Mouse (Mus musculus) hindbrain, embryonic 15.5 days (tissue): Measurements from ENCODE around the gene Frmd6. TPM values are rescaled to one million over a fixed set of nuclear protein-coding genes. Genes with fewer than 3 reads are reported as not detected.

Experiments used
- ATAC-seq: fragments of 200-750 bp; cut with Nextera tagmentation; 2 replicates; pipeline ENCODE4 v1.8.0; 2017; ENCODE audit warnings: low read depth, moderate number of reproducible peaks, moderate TSS enrichment; ENCODE audit not compliant: low FRiP score
- H3K27ac ChIP-seq: fragments of 300-500 bp; sonication (generic); replicated peaks from 2 replicates; pipeline ENCODE4 v1.5.1; 2015; ENCODE audit warnings: mild to moderate bottlenecking, inconsistent platforms
- H3K27me3 ChIP-seq: fragments of 300-500 bp; sonication (generic); 2 replicates; pipeline ENCODE4 v1.6.1; 2015; ENCODE audit warnings: control low read depth, inconsistent platforms
- H3K36me3 ChIP-seq: fragments of 300-500 bp; sonication (generic); 2 replicates; pipeline ENCODE4 v1.6.1; 2015; ENCODE audit warnings: control low read depth, inconsistent platforms
- H3K4me1 ChIP-seq: fragments of 300-500 bp; sonication (generic); replicated peaks from 2 replicates; pipeline ENCODE4 v1.6.1; 2015; ENCODE audit warnings: control low read depth, inconsistent platforms
- H3K4me2 ChIP-seq: fragments of 300-500 bp; sonication (generic); 2 replicates; pipeline ENCODE4 v1.6.1; 2015; ENCODE audit warnings: moderate library complexity, mild to moderate bottlenecking, inconsistent platforms
- H3K4me3 ChIP-seq: fragments of 300-500 bp; sonication (generic); 2 replicates; pipeline ENCODE4 v1.5.1; 2015; ENCODE audit warnings: mild to moderate bottlenecking, inconsistent platforms
- H3K9ac ChIP-seq: fragments of 300-500 bp; sonication (generic); 2 replicates; pipeline ENCODE4 v1.6.1; 2015; ENCODE audit warnings: inconsistent platforms
- H3K9me3 ChIP-seq: fragments of 300-500 bp; sonication (generic); 2 replicates; pipeline ENCODE4 v1.6.1; 2016; ENCODE audit warnings: control low read depth, inconsistent platforms
- WGBS: fragments of 180-500 bp; shearing (Covaris S2); methylation state at CpG from one replicate; pipeline ENCODE4 v1.1.7; 2015; 5-methylcytosine and 5-hydroxymethylcytosine counted together
- polyA plus RNA-seq: library from polyadenylated mRNA; unstranded; fragments of >200 nt; fragmentation: Nextera tagmentation; extraction: Ambion mirVana; gene quantifications from 2 replicates; pipeline ENCODE4 v1.2.1, GENCODE M21; 2015

Frmd6 gene
- polyA plus RNA-seq, result 8.9 and 9.3 TPM in 2 replicates

GRCm38 (mm10) chr12:70824729-70825650 lies at the start of gene Frmd6:
Gene Frmd6 (plus strand): TSS chr12:70825514.
- no peaks in the 10 kb centered on the region for H3K36me3 ChIP-seq
- H3K4me3 ChIP-seq, result peak within 1 kb of the TSS; percentile 64
- H3K4me1 ChIP-seq, result peaks cover 35% of the 10 kb centered on the region
- ATAC-seq, result peak; percentile 94
- H3K27ac ChIP-seq, result peak within 1 kb of the TSS; percentile 94
- WGBS, result under 1% methylated on average over 61 of the region's 75 CpGs
- peak within 1 kb of the TSS; percentile 59 for H3K9ac ChIP-seq
- H3K4me2 ChIP-seq, result peak within 1 kb of the TSS; percentile 84
- H3K27me3 ChIP-seq, result no peaks in the 10 kb centered on the region
- H3K9me3 ChIP-seq, result no peaks in the 10 kb centered on the region

GRCm38 (mm10) chr12:70775609-70776008 lies 49.7 kb upstream of the Frmd6 start:
- 91% methylated on average over 8 of the region's 8 CpGs for WGBS
- Histone ChIP-seq H3K36me3 (no peaks in the 10 kb centered on the region), H3K4me3 (no peak overlapping the region), H3K4me1 (peaks cover 4% of the 10 kb centered on the region; the same call in 1 of the 2 replicates), H3K4me2 (no peak overlapping the region), H3K9ac (no peak overlapping the region), H3K27ac (no peak overlapping the region), H3K9me3 (no peaks in the 10 kb centered on the region), H3K27me3 (no peaks in the 10 kb centered on the region)
- ATAC-seq, result no peak

DNA sequence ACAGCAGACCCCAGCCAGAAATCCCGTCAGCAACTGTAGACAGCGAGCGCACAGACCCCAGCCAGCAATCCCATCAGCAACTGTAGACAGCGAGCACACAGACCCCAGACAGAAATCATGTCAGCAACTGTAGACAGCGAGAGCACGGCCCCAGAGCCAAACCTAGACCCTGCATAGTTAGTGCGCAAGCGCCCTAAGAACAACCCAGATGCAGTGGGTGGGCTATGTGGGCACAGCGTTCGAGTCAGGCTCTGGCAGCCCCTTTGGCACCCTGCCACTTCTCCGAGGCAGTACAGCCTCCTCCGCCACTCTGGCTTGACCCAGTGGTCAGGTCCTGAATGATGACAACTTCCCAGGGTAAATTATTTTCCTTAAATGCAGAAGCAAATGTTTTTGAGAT lies 48.6 kb upstream of the Frmd6 start:
- Histone ChIP-seq H3K4me2 (no peak overlapping the region), H3K36me3 (no peaks in the 10 kb centered on the region), H3K4me1 (peaks cover 4% of the 10 kb centered on the region; the same call in 1 of the 2 replicates), H3K9me3 (no peaks in the 10 kb centered on the region), H3K27me3 (no peaks in the 10 kb centered on the region), H3K9ac (no peak overlapping the region), H3K27ac (no peak overlapping the region), H3K4me3 (no peak overlapping the region)
- peak; percentile 34; the same call in 1 of the 2 replicates for ATAC-seq
- 74% methylated on average over 12 of the region's 12 CpGs for WGBS

- Histone ChIP-seq H3K9ac (no peak overlapping the region), H3K4me1 (peaks cover 4% of the 10 kb centered on the region; the same call in 1 of the 2 replicates), H3K36me3 (no peaks in the 10 kb centered on the region), H3K27ac (no peak overlapping the region), H3K4me2 (no peak overlapping the region), H3K27me3 (no peaks in the 10 kb centered on the region), H3K4me3 (no peak overlapping the region), H3K9me3 (no peaks in the 10 kb centered on the region)
- 68% methylated on average over 5 of the region's 5 CpGs for WGBS
- no peak for ATAC-seq
These were observed 47.8 kb upstream of the Frmd6 start for GRCm38 (mm10) chr12:70777466-70777865.

- Histone ChIP-seq H3K4me1 (peaks cover 4% of the 10 kb centered on the region; the same call in 1 of the 2 replicates), H3K4me2 (no peak overlapping the region), H3K4me3 (no peak overlapping the region), H3K36me3 (no peaks in the 10 kb centered on the region), H3K9ac (no peak overlapping the region), H3K27ac (no peak overlapping the region), H3K27me3 (no peaks in the 10 kb centered on the region), H3K9me3 (no peaks in the 10 kb centered on the region)
- ATAC-seq, result no peak
These were observed 47.4 kb upstream of the Frmd6 start for GRCm38 (mm10) chr12:70777866-70778265.

GRCm38 (mm10) chr12:70778271-70778670 lies 47.0 kb upstream of the Frmd6 start:
- Histone ChIP-seq H3K36me3 (no peaks in the 10 kb centered on the region), H3K27me3 (no peaks in the 10 kb centered on the region), H3K9me3 (no peaks in the 10 kb centered on the region), H3K9ac (no peak overlapping the region), H3K4me2 (no peak overlapping the region), H3K4me1 (peaks cover 4% of the 10 kb centered on the region; the same call in 1 of the 2 replicates), H3K4me3 (no peak overlapping the region), H3K27ac (no peak overlapping the region)
- WGBS, result 75% methylated on average over 2 of the region's 2 CpGs
- no peak for ATAC-seq

GRCm38 (mm10) chr12:70778724-70779123 lies 46.6 kb upstream of the Frmd6 start:
- Histone ChIP-seq H3K36me3 (no peaks in the 10 kb centered on the region), H3K9me3 (no peaks in the 10 kb centered on the region), H3K27ac (no peak overlapping the region), H3K27me3 (no peaks in the 10 kb centered on the region), H3K4me3 (no peak overlapping the region), H3K4me1 (peaks cover 8% of the 10 kb centered on the region), H3K9ac (no peak overlapping the region), H3K4me2 (no peak overlapping the region)
- 64% methylated on average over 3 of the region's 3 CpGs for WGBS
- no peak for ATAC-seq

GRCm38 (mm10) chr12:70783049-70783448 lies 42.3 kb upstream of the Frmd6 start:
- ATAC-seq, result no peak
- Histone ChIP-seq H3K27ac (no peak overlapping the region), H3K27me3 (no peaks in the 10 kb centered on the region), H3K4me2 (peak overlapping the region; percentile 33), H3K4me1 (peaks cover 12% of the 10 kb centered on the region), H3K9me3 (no peaks in the 10 kb centered on the region), H3K9ac (no peak overlapping the region), H3K4me3 (no peak overlapping the region), H3K36me3 (no peaks in the 10 kb centered on the region)
- 49% methylated on average over 9 of the region's 9 CpGs for WGBS

- Histone ChIP-seq H3K27me3 (no peaks in the 10 kb centered on the region), H3K4me2 (peak overlapping the region; percentile 33), H3K9me3 (no peaks in the 10 kb centered on the region), H3K27ac (no peak overlapping the region), H3K4me3 (no peak overlapping the region), H3K36me3 (no peaks in the 10 kb centered on the region), H3K4me1 (peaks cover 12% of the 10 kb centered on the region), H3K9ac (no peak overlapping the region)
- 22% methylated on average over 22 of the region's 22 CpGs for WGBS
- peak; percentile 63; the same call in 1 of the 2 replicates for ATAC-seq
These were observed 41.7 kb upstream of the Frmd6 start for GRCm38 (mm10) chr12:70783475-70784239.

- Histone ChIP-seq H3K36me3 (no peaks in the 10 kb centered on the region), H3K4me3 (no peak overlapping the region), H3K4me2 (peak overlapping the region; percentile 33), H3K27me3 (no peaks in the 10 kb centered on the region), H3K4me1 (peaks cover 12% of the 10 kb centered on the region), H3K27ac (no peak overlapping the region), H3K9ac (no peak overlapping the region), H3K9me3 (no peaks in the 10 kb centered on the region)
- ATAC-seq, result peak; percentile 42; the same call in 1 of the 2 replicates
- 34% methylated on average over 6 of the region's 6 CpGs for WGBS
These were observed 41.0 kb upstream of the Frmd6 start for GRCm38 (mm10) chr12:70784240-70784705.

- H3K4me1 ChIP-seq, result peaks cover 1% of the 10 kb centered on the region
- no peak overlapping the region for H3K27ac ChIP-seq
- H3K9ac ChIP-seq, result no peak overlapping the region
- H3K36me3 ChIP-seq, result no peaks in the 10 kb centered on the region
- H3K27me3 ChIP-seq, result no peaks in the 10 kb centered on the region
- no peaks in the 10 kb centered on the region for H3K9me3 ChIP-seq
- no peak for ATAC-seq
- WGBS, result 95% methylated on average over 6 of the region's 6 CpGs
- no peak overlapping the region for H3K4me2 ChIP-seq
- no peak overlapping the region for H3K4me3 ChIP-seq
These were observed 36.0 kb upstream of the Frmd6 start for GRCm38 (mm10) chr12:70789341-70789740.

DNA sequence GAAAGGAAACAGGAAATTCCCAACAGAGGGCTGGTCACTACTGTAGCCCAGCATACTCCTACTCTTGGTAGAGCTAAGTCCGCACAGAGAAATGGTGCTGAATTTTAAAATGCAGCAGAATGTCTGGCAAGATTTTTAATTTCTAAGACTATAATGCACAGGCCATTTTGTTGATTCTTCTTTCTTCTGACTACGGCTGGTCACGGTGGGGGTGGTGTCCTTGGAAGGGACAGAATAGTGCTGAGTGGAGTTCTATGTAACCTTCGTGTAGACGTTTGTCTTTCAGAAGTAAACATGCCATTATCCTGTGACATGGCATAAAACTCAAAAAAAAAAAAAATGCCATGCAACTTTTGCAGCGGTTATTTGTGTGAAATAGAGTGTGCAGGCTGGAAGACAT lies 32.0 kb upstream of the Frmd6 start:
- Histone ChIP-seq H3K9me3 (no peaks in the 10 kb centered on the region), H3K36me3 (no peaks in the 10 kb centered on the region), H3K27me3 (no peaks in the 10 kb centered on the region), H3K4me1 (peaks cover 10% of the 10 kb centered on the region; the same call in 1 of the 2 replicates), H3K4me3 (no peak overlapping the region), H3K9ac (no peak overlapping the region), H3K4me2 (no peak overlapping the region), H3K27ac (no peak overlapping the region)
- 86% methylated on average over 6 of the region's 6 CpGs for WGBS
- ATAC-seq, result no peak
